Mouse (Mus musculus) stomach, postnatal 0 days (tissue): ENCODE data around the gene Hoxc4.

ENCODE experiments used
- CTCF ChIP-seq: IDR thresholded peaks from 2 replicates; pipeline ENCODE4 v1.5.1; 2016; ENCODE audit warnings: antibody characterized with exemption, low read depth, mild to moderate bottlenecking, moderate library complexity
- EP300 ChIP-seq: optimal IDR thresholded peaks from 2 replicates; pipeline ENCODE3; 2016; ENCODE audit warnings: antibody characterized with exemption

DNA sequence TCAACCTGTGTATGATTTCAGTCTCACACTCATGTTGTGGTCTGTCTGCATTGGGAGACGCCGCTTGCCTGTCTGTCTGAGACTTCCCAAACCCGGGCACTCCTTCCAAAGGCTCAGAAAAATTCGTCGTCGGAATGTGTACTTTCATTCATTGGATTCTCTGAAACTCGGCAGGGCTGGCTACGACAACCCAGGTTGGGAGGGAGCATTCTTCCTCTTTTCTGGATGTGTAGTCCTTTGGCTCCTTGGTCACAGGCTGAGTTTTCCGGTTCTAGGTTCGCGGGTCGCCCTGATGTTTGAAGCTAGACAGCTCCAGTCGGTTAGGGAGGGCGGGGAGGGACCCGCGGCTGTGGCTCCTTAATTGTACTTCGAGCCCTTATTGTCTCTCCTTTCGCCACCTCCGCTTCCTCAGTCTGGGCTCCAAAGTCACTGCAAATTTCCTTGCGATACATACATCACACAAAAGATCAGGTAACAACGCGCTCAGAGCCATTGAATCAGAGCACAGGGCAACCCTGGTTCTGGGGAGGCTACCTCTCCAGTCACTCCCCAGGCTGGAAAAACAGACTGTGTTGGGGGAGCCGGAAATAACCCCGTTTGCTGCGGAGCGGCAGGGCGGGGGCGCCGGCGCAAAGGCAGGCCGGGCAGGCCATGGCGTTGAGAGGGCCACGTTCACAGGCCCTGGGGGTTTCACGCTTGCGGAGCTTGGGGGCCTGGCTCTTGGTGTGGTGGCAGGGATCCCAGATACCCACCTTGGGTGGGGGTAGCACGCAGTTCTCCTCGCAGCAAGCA lies 41.9 kb upstream of the Hoxc4 start:
- TF ChIP-seq CTCF (no peak), EP300 (no peak)
